Mouse (Mus musculus): ENCODE data around the gene Pitpnm2.

Pitpnm2 gene

DNA sequence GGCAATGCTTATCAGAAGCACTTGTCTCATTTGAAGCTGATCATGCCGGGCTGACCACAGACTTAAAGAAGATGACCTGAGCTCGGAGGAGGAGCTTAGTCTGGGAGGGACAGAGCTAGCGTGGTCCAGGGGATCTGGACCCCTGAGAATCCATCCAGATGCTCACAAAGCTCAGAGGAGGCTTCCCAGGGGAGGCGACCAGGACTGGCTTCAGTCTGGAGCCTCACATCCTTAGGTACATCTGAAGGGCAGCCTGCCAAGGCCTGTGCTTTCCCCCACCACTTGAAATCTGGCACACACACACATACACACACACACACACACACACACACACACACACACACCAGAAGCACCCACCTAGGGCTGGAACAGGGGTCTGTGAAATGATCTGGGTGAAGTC lies 47.5 kb downstream of the Pitpnm2 start:
- no peak for DNase-seq (ENCODE audit: low spot score)

DNA sequence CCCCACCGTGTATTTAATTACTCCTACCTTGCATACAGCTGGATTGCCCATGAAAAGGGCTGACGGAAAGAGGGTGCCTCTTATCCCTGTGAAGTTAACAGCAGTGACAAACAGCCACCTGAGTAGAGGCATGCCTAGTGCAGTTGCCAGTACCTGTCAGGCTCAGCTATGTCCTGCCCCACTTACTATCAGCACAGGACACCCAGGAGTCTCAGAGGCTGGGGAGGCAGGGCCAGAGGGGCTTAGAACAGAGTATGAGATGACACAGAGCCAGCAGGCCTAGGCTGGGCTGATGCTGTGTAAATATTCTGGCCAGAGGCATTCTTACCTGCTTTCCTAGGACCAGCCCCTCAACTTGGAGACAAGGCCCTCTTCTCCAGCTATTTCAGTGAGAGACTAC lies 48.0 kb downstream of the Pitpnm2 start:
- DNase-seq (ENCODE audit: low spot score): no peak

DNA sequence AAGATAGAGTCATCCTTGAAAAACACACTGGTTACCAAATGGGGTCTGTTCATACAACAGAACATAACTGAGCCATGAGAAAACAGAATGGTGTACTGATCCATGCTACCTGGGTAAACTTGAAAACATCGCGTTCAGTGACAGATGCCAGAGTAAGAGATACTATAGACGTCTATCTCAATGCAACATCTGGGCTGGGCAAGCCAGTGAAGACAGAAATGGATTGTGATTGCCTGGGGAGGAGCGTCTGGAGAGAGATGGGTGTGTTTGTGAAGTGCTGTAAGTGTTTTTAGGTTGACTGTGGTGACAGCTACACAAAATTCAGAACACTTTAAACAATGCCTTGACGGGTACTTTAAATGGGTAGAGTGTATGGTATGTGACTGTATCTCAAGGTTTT lies 48.7 kb downstream of the Pitpnm2 start:
- no peak for DNase-seq (ENCODE audit: low spot score)

DNA sequence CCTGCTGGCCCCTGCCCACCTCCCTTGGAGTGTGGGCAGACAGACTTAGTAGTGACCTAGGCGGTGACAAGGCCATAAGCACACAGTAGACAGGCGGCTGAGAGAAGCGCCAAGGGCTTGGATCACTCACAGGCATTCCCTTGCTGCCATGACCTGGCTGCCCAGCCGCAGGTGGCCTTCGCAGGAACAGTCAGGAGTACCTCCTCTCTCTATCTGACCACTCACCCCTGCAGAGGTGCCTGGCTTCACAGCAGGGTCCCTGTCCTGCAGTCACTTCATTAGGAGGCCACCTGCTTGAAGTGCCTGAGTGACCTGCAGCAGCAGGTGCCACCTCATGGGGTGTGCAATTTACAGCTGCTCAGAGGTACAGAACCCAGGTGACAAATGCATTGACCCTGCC lies 50.4 kb downstream of the Pitpnm2 start:
- no peak for DNase-seq (ENCODE audit: low spot score)

DNA sequence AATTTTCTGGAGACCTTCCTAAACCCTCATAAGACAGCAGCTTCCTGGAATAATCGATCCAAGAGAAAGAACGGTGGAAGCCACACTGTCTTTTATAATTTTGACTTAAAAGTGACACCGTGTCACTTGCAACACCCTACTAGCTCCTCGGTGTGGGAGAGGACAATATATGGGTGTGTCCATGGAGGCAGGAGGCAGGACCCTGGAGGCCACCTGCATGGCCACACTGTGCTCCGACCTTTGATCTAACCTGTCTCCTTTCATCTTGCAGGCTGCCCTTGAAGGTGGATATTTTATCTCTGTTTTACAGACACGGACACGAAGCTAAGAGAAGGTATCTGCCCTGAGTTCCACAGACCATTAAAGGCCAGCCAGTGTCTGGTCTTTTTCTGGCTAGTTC lies 51.1 kb downstream of the Pitpnm2 start:
- no peak for DNase-seq (ENCODE audit: low spot score)

DNA sequence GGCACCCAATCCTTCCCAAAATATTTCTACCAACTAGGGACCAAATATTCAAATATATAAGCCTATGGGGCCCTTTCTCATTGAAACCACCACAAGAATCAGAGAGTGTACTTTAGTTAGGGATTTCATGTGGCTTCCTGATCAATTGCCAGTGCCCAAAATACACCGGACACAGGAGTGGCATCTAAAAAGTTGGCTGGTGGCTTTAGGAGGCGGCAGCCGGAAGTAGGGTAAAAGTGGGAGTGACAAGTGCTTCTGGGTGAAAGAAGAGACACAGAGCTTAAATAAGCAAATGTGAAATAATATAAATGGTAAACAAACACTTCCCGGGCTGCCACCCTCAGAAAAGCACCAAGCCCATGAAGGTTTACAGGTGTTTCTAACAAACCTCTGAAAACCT lies 53.5 kb downstream of the Pitpnm2 start:
- no peak for DNase-seq (ENCODE audit: low spot score)

DNA sequence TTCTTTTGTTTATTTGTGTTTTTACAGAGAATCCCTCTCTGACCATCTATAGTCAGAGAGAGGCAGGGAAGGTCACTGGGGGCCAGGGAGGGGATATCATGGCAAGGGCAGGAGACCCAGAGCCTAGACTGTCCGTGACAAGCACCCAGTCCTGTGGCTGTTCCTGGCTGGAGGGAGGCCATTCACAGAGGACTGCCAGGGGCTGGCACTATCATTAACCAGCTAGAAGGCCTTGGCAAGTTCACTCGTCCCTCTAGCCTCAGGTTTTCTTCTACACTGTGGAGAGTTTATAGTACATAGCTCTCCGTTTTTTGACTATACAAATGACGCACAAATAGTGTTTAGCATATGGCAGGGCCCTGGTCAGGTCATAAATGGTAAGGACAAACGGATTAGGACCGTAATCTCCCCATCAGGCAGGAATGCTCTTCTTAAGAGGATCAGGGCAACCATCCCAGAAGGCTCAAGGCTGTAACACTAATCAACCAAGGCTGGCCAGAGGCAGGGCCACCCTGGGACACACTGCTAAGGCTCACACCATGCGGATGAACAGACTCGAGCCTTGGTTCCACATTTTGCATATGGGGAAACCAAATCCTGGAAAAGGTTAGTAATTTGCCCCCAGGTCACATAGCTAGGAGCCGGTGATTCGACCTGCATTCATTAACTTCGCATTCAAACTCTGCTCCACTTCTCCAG lies 55.0 kb downstream of the Pitpnm2 start:
- DNase-seq (ENCODE audit: low spot score): no peak

DNA sequence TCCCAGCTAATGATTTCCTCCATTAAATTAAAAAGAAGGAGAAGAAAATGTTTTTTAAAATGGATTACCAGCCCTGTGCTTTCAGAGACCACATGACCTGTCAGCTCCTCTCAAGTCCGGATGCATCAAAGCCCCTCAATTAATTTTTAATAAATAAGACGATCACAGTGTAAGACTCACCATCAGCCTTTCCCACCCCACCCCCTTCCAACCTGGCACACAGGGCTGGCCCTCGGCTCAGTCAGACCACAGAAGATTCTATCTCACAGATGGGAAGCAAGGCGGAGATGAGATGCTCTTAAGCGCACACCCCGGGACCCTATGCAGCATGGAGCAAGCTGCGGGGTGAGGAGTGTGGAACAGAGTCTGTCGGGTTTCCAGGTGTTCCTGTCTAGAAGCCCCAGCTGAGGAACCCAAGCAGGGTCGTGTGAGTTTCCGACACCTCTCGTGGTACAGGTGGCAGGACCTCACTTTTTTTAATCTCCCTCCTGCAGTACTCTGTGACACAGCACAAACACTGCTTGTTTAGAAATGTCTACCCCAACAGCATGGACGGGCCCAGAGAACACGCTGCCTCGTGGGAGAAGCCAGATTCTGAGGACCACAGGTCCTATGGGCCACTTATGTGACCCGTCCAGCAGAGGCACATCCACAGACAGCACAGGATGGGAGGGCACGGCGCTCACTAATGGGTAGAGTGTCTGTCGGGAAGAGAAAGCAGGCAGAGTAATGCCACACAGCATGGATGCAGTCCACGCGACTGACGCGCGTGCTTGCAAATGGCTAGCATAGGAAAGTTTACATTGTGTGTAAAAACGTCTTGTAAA lies 56.1 kb downstream of the Pitpnm2 start:
- DNase-seq (ENCODE audit: low spot score): no peak

DNA sequence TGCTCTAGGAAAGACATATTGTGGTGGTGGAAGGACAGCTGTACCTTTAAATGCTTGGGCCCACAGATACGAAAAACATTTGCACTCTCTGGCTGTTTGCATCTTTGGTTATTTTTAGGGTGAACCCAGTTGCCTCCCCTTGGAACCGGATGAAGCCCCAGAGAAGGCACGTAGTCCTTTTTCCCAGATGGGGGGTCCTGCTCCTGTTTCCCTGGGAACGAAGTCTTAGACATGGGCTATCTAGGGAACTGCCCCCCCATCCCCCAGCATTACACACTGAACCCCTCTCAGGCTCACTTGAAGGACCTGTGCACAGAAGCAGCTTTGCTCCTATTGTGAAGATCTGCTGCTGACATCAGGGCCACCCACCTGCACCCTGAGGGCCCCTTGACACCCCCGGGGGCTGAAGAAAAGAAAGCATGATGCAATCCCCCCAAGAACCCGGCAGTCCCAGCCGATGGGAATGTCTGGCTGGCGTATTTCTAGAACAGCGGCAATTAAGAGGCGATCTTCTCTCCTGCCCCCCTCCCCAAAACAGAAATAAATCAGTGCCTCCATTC lies 56.8 kb downstream of the Pitpnm2 start:
- no peak for DNase-seq (ENCODE audit: low spot score)

DNA sequence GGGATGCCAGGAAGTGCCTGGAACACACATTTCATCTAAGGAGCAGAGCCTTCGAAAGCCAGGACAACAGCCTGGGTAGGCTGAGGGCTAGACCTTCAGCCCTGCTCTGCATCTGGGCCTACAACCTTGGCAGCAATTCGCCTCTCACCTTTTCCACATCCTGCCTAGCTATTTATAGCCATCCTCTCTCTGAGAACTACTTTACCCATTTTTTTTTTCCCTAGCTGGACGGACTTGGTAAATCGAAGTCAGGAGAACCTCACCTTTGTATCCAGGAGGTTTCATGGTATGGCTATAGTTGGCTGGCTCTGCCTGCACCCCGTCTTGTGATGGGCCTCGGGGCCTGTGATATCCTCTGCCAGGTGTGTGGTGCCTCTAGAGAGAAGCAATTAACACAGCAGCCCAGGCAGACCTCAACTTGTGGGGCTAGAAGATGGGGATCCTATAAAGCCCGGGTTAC lies 57.3 kb downstream of the Pitpnm2 start:
- no peak for DNase-seq (ENCODE audit: low spot score)

DNA sequence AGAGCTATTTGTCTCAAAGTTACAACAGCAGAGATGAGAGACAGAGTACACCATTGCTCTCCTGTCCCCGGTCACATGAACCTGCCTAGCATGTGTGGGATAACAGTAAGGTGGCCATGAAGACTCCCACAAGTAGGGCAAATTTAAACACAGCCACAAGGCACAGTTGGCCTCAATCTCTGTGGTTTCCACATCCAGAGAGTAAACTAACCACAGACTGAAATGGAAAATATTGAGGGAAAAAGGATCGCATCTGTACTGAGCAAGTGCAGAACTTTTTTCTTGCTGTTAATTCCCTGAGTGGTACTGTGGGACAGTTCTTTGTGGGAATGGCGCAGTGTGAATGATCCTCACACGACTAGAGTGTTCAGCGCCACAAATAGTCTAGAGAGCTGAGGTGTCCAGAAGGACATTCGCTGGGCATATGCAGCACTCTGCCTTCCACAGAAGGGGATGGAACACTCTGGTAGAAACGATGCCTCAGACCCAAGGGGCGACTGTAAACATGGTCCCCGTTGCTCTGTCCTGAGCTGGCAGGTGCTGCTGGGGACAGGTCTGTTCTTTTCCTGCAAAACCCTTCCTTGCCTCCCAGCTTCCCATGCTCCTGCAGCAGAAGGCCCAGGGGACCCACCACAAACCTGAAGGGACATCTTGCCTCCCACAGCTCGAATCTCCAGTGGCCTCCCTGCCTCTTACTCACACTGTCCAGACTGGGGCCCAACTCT lies 59.3 kb downstream of the Pitpnm2 start:
- no peak for DNase-seq (ENCODE audit: low spot score)

DNA sequence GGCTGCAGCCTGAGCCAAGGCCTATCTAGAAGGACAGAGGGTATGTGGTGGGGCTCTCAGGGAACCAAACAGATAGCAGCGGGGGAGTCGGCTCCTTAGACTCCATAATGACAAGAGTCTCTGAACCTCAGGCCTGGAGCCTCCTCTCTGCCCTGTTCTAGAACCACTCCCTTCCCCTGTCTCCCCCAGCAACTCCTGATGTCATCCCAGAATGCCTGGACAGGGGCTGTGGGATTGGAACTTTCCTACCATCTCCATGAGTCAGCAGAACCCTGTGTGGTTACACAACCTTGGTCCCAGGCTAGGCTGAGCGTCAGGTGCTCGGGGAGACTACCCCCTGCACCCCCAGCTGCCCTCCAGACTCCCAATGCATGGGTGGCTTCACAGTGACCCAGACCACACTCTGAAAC lies 60.0 kb downstream of the Pitpnm2 start:
- DNase-seq (ENCODE audit: low spot score): no peak

DNA sequence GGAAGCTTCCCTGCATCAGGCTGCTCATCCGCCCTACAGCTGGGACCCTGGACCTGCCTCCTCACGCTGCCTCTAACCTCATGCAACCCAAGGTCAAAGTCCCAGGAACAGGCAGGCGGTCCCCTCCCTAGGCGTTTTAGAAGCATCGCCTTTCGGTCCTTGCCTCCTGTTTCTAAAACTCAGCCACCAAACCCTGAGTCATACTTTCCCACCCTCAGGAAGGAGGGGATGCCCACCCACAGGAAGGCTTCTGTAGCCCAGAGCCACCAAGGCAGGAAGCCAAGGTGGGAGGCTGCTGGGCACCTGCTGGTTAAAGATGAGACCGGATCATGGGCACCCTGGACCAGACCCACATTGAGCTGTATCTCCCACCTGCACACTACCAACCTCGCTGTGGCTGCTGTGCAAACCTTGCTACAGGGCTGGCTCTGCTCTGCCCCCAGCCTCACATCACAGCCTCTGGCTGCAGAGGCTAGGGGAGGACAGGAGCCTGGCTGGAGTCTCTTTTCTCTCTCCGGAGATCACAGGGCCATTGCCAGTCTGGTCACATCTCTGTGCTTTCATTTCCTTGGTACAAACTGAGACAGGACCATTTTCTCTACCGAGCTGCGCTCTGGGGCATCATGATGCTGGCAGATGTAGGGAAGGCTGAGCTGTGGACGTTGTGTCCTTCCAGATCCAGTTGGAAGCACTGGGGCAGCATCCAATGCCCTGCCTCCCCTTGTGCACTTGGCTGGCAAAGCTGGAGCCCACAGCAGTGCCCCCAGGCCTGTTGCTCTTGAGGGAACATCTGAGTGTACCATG lies 61.9 kb downstream of the Pitpnm2 start:
- DNase-seq (ENCODE audit: low spot score): no peak

DNA sequence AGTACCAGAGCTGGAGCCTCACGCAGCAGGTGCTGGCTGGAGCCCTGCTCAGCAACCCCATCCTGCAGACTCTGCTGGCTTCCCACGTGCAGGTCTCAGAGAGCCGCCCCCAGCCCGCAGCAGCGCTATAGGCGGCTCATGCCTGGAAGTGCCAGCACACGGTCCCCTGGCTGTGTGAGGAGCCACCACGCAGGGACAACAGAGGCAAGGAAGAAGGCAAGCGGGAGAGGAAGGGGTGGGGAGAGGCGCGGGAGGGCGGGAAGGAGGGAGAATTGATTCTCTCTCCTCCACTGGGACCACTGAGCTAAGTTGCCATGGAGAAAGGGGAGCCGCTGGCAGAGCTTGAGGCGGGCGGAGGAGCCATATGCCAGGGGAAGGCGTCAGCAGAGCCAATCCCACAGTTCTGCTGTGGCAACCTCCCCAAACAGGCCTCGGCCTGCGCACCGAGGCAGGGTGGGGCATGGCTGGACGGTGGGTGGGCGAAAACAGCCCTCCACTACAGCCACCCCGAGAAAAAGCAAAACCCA lies 62.5 kb downstream of the Pitpnm2 start:
- DNase-seq (ENCODE audit: low spot score): no peak

DNA sequence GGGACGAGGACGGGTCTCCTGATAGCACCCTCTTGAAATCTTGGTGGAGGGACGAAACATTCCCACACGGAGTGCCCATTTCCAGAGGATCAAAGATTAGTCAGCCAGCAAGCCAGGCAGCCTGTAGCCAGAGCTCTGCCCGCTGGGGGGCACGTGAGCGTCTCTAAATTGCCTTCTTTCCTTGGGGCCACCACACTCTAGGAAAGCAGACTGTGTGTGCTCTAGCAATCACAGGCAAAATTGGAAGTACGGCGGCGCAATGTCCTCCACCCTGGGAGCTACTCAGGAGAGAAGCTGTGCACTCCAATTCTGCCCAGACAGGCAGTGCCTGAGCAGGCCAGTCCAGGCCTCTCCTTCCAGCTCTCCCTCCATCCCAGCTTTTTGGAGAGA lies 63.1 kb downstream of the Pitpnm2 start:
- no peak for DNase-seq (ENCODE audit: low spot score)

DNA sequence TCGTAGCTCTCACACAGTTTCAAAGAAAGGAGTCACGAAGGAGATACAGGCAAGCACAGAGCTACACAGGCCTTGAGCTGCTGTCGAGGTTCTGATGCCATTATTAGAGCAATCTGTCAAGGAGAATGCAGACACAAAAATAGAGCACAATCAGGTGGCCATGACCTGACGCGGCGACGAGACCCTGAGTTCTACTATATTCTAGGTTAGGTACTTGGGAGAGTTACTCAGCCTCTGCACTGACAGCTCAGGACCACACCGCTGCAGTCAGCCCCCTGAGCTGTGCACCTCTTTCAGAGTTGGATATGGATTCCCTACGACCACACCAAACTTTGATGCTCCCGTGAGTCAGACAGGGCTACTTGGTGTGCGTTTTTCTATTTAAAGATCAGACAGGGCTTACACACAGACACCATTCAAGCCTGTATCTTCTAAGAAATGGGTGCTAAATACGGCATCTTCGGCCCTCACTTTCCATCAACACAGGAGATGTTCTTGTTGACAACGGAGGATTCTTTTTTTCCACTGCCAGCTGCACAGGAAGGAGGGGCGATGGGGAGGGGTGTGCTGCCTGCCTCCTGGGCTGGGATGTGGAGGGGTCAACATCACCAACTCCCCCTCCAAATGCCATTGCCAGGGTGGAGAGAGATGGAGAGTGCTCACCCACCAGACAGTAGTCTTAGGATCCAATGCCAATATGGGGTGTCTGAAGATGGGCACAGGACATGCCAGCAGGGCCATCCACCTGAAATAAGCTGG lies 63.7 kb downstream of the Pitpnm2 start:
- DNase-seq (ENCODE audit: low spot score): no peak

DNA sequence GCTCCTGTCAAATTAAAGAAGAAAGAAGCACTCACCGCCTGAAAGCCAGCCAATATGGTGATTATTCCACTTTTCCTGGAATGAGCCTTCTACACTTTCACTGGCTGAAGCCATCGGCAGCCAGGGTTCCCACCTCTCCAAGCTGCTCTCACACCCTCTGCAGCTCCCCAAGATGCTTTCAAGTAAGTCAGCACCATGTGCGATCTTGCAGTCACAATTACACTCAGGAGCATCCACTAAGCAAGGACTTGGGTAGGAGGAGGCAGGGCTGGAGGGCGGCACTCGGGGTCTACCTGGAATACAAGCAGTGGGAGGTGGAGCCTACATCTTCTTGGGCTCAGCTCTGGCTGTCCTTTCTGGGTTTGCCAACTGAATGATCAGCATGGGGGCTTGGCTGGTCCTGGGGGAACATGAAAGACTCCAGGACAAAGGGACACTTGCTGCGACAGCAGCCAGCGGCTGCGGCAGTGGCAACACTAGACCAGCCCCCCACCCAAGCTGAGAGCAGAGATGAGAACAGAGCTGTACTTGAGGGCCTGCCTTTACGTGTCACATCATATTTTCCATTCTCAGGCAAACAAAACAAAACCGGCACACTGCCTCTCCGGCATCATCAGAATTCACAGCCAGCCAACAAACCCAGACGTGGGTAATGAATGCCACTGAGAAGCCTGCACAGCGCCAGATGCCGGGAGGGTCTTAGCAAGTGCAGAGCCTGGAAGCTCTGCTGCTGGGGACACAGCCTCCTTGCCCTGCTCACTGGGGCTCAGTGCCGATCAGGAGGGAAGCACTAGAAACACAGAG lies 64.5 kb downstream of the Pitpnm2 start:
- no peak for DNase-seq (ENCODE audit: low spot score)

DNA sequence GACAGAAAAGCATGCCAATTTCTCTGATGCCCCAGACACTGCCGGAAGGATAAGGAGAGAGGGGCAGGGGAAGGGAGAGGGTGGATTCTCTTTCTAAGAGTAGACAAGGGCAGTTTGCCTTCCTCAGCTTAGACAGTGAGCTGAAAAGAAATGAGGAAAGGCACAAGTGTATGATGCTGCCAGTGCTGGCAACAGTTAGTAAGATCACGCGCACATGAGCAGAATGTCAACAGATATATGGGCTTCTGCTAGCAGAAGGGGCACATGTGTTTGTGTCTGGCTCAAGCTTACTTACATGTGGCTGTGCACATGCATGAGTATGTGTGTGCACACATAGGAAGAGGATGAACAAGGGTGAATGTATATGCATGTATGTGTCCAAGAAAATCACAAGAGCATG lies 65.4 kb downstream of the Pitpnm2 start:
- no peak for DNase-seq (ENCODE audit: low spot score)

DNA sequence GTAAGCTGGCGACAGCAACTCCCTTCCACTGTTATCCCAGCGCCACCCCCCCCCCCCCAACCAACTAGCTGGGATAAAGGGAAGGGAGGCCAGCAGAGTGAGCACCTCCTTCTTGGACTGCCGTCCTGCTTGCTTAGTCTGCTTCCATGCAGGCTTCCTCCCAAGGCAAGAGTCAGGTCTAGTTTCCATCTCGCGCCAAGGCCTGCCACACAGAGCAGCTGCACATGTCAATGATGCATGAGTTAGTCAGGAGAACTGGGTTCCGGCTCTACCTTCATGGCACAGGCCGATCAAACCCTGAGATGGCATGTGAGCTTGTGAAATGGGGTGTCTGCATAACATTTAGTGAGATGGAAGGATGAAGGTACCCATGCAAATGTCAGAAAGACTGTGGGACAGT lies 66.9 kb downstream of the Pitpnm2 start:
- no peak for DNase-seq (ENCODE audit: low spot score)

DNA sequence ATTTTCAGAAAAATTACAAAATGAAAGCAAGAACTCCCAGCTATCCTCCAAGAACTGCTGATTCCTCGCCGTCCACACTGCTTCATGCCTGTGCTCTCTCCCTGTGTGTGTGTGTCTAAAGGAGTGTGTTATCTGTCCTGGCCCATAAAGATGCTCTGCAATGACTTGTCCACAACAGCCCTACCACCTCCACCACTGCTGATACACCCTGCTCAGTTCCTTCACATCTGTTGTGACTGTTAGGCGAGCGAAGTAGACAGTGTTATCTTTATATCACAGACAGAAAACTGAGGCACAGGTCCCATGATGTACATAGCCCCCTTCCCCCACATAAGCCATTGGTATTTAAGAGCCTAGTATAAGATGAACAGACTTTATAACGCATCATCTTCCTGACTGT lies 67.5 kb downstream of the Pitpnm2 start:
- no peak for DNase-seq (ENCODE audit: low spot score)
